Mouse (Mus musculus) lung, postnatal 0 days (tissue): Measurements from ENCODE around the gene Cda. TPM values are rescaled to one million over a fixed set of nuclear protein-coding genes. Genes with fewer than 3 reads are reported as not detected.
A peak's percentile ranks its signal among the peaks of the same experiment; 100 is the strongest.

ENCODE experiments used
- ATAC-seq: fragments of 200-750 bp; cut with Nextera tagmentation; 2 replicates; pipeline ENCODE4 v1.8.0; 2017; ENCODE audit warnings: moderate library complexity
- DNase-seq: peaks from one replicate; pipeline ENCODE4 v3.0.0-alpha.2; 2016; ENCODE audit warnings: low spot score
- H3K27ac ChIP-seq: fragments of 300-500 bp; sonication (generic); 2 replicates; pipeline ENCODE4 v1.5.1; 2014; ENCODE audit warnings: antibody characterized with exemption, mild to moderate bottlenecking, low read length, mixed read lengths
- H3K27me3 ChIP-seq: fragments of 300-500 bp; sonication (generic); replicated peaks from 2 replicates; pipeline ENCODE4 v1.6.1; 2014; ENCODE audit warnings: low read length, mixed read lengths; ENCODE audit not compliant: insufficient read depth
- H3K36me3 ChIP-seq: fragments of 300-500 bp; sonication (generic); 2 replicates; pipeline ENCODE4 v1.6.1; 2014; ENCODE audit warnings: low read length, mixed read lengths; ENCODE audit not compliant: insufficient read depth
- H3K4me1 ChIP-seq: fragments of 300-500 bp; sonication (generic); 2 replicates; pipeline ENCODE4 v1.6.1; 2014; ENCODE audit warnings: antibody characterized with exemption, low read depth, low read length, mixed read lengths; ENCODE audit not compliant: insufficient read depth
- H3K4me2 ChIP-seq: fragments of 300-500 bp; sonication (generic); replicated peaks from 2 replicates; pipeline ENCODE4 v1.6.1; 2014; ENCODE audit warnings: low read depth, mild to moderate bottlenecking, low read length, moderate library complexity, mixed read lengths
- H3K4me3 ChIP-seq: fragments of 300-500 bp; sonication (generic); 2 replicates; pipeline ENCODE4 v1.5.1; 2014; ENCODE audit warnings: low read depth, low read length
- H3K9ac ChIP-seq: fragments of 300-500 bp; sonication (generic); replicated peaks from 2 replicates; pipeline ENCODE4 v1.6.1; 2014; ENCODE audit warnings: low read depth, mild to moderate bottlenecking
- H3K9me3 ChIP-seq: fragments of 300-500 bp; sonication (generic); 2 replicates; pipeline ENCODE4 v1.6.1; 2016; ENCODE audit warnings: low read length, mixed read lengths
- CTCF ChIP-seq: IDR thresholded peaks from 2 replicates; pipeline ENCODE4 v1.5.1; 2016; ENCODE audit warnings: antibody characterized with exemption, mild to moderate bottlenecking
- EP300 ChIP-seq: IDR thresholded peaks from 2 replicates; pipeline ENCODE4 v1.6.1; 2016; ENCODE audit warnings: antibody characterized with exemption, mild to moderate bottlenecking, control low read depth
- WGBS: fragments of 180-500 bp; shearing (Covaris S2); extraction: QIAGEN DNeasy Blood & Tissue Kit; methylation state at CpG from one replicate; pipeline ENCODE4 v1.1.7; 2014; 5-methylcytosine and 5-hydroxymethylcytosine counted together
- polyA plus RNA-seq: library from polyadenylated mRNA; unstranded; fragments of >200 nt; fragmentation: Nextera tagmentation; extraction: Ambion mirVana; gene quantifications from 2 replicates; pipeline ENCODE4 v1.2.1, GENCODE M21; 2015

Gene Cda
- 15.6 and 16.0 TPM in 2 replicates for polyA plus RNA-seq

DNA sequence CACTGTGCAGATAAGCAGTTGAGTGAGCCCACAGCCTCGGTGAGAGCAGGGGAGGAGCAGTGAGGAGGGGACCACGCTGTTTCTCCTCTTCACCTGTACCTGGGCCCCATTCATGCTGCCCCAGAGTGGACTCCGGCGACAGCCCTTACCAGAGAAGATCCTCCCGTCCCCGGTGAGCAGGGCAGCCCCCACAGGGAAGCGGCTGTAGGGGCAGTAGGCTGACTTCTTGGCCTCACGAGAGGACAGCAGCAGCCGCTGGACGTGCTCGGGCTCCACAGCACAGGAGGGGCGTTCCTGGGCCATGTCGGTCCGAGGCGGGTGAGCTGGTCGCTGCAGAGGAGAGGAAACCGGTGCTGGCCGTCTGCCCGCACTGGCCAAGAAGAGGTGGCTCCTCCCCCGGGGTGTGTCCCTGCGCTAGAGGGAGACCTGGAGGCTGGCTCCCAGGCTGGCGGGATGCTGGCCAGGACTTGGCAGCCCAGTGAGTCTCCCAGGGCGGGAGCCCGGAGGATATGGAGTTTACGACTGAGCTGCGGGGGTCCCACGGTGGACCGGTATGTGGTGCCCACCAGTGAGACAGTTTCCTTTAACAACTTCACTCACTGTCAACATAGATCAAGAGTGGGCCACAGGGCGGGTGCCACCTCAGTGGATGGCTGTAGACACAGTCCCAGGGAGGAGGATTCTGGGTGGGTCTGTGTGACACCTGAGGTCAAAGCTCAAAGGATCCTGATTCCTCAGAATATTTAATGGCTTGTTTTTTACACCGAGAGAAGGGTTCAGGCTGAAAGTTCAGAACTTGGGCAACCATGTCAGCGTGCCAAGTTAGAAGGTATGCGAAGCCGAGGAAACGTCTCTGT lies at the start of gene Cda:
Cda (minus strand) TSS at position 352 of the 857 bp plus-strand sequence.
- H3K36me3 ChIP-seq: no peaks in the 10 kb centered on the region
- H3K4me1 ChIP-seq: peaks cover 8% of the 10 kb centered on the region; the same call in 1 of the 2 replicates
- TF ChIP-seq EP300 (no peak), CTCF (0 out of 2 replicates have a peak, but pooled peaks have one; percentile 17)
- peak within 1 kb of the TSS; percentile 58; the same call in 1 of the 2 replicates for H3K27ac ChIP-seq
- ATAC-seq (peak; percentile 97), DNase-seq (peak; percentile 95)
- H3K9me3 ChIP-seq: no peaks in the 10 kb centered on the region
- no peaks in the 10 kb centered on the region for H3K27me3 ChIP-seq
- no peak within 1 kb of the TSS for H3K9ac ChIP-seq
- 3% methylated on average over 34 of the region's 34 CpGs for WGBS
- H3K4me2 ChIP-seq: peak within 1 kb of the TSS; percentile 57
- H3K4me3 ChIP-seq: peak within 1 kb of the TSS; percentile 31

GRCm38 (mm10) chr4:138416414-138416813 lies 48.6 kb upstream of the Cda start:
- Histone ChIP-seq H3K4me2 (no peak overlapping the region), H3K4me1 (no peaks in the 10 kb centered on the region), H3K27me3 (no peaks in the 10 kb centered on the region), H3K9ac (no peak overlapping the region), H3K27ac (no peak overlapping the region), H3K36me3 (no peaks in the 10 kb centered on the region), H3K9me3 (peaks cover 5% of the 10 kb centered on the region; the same call in 1 of the 2 replicates), H3K4me3 (no peak overlapping the region)
- WGBS: 64% methylated on average over 5 of the region's 5 CpGs
- DNase-seq: no peak
- TF ChIP-seq CTCF (no peak), EP300 (no peak)
- no peak for ATAC-seq

- DNase-seq: no peak
- H3K27me3 ChIP-seq: no peaks in the 10 kb centered on the region
- TF ChIP-seq CTCF (no peak), EP300 (no peak)
- peak; percentile 32; the same call in 1 of the 2 replicates for ATAC-seq
- no peak overlapping the region for H3K4me3 ChIP-seq
- H3K36me3 ChIP-seq: no peaks in the 10 kb centered on the region
- peaks cover 5% of the 10 kb centered on the region; the same call in 1 of the 2 replicates for H3K9me3 ChIP-seq
- H3K27ac ChIP-seq: no peak overlapping the region
- no peaks in the 10 kb centered on the region for H3K4me1 ChIP-seq
- no peak overlapping the region for H3K9ac ChIP-seq
- H3K4me2 ChIP-seq: no peak overlapping the region
- 62% methylated on average over 3 of the region's 3 CpGs for WGBS
Observed at GRCm38 (mm10) chr4:138415991-138416390, 48.2 kb upstream of the Cda start.

DNA sequence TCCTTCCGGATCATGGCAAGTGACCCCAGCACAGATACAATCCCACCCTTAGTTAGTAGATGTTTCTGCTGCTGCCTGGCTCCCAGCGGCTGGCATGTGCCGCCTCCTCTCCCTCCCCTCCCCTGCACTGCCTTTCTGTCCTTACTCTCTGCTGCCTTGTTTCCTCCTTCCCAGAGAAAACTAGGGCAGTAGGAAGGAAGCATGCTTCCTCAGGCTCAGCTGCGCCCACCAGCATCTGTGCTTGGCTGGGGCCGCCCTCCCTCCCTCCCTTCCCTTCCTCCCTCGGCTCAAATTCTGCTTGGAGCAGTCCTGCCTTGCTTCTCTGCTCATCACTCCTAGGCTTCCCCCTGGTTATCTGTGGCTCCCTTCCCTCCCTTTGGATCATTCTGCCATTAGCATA lies 46.9 kb upstream of the Cda start:
- no peak overlapping the region for H3K4me3 ChIP-seq
- no peak overlapping the region for H3K4me2 ChIP-seq
- DNase-seq (peak; percentile 19), ATAC-seq (peak; percentile 38)
- 9% methylated on average over 6 of the region's 6 CpGs for WGBS
- no peaks in the 10 kb centered on the region for H3K27me3 ChIP-seq
- no peak overlapping the region for H3K27ac ChIP-seq
- H3K9me3 ChIP-seq: peaks cover 5% of the 10 kb centered on the region; the same call in 1 of the 2 replicates
- no peak overlapping the region for H3K9ac ChIP-seq
- H3K36me3 ChIP-seq: no peaks in the 10 kb centered on the region
- no peak for TF ChIP-seq EP300
- no peak for TF ChIP-seq CTCF
- no peaks in the 10 kb centered on the region for H3K4me1 ChIP-seq

GRCm38 (mm10) chr4:138411504-138412121 lies 43.8 kb upstream of the Cda start:
- DNase-seq (no peak), ATAC-seq (no peak)
- Histone ChIP-seq H3K36me3 (no peaks in the 10 kb centered on the region), H3K4me2 (no peak overlapping the region), H3K9ac (no peak overlapping the region), H3K9me3 (peaks cover 2% of the 10 kb centered on the region; the same call in 1 of the 2 replicates), H3K4me1 (no peaks in the 10 kb centered on the region), H3K4me3 (no peak overlapping the region), H3K27ac (no peak overlapping the region), H3K27me3 (no peaks in the 10 kb centered on the region)
- 43% methylated on average over 7 of the region's 7 CpGs for WGBS
- TF ChIP-seq EP300 (no peak), CTCF (no peak)

DNA sequence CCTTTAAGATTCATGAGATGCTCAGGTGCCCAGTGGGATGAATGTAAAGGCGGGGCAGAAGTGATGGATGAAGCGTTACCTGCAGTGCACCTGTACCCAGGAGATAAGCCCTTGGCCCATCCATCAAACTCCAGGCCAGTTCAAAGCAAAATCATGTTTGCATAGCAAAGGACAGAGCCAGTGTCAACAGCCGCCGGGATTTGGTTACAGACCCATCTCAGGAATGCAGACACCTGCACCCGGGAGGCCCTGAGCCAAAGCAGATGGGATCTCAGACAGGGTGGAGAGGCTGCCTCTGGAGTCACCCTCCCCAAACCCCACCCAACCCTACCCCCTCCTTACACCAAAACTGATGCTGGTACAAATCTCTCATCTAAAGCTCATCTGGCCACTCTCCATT lies 43.2 kb upstream of the Cda start:
- Histone ChIP-seq H3K4me1 (no peaks in the 10 kb centered on the region), H3K9ac (no peak overlapping the region), H3K9me3 (no peaks in the 10 kb centered on the region), H3K4me2 (no peak overlapping the region), H3K4me3 (no peak overlapping the region), H3K36me3 (no peaks in the 10 kb centered on the region), H3K27me3 (no peaks in the 10 kb centered on the region), H3K27ac (no peak overlapping the region)
- no peak for TF ChIP-seq CTCF
- no peak for TF ChIP-seq EP300
- WGBS: 12% methylated on average over 5 of the region's 5 CpGs
- no peak for ATAC-seq
- no peak for DNase-seq
